Mouse (Mus musculus) bone marrow macrophage, adult 2 months (primary cell): Measurements from ENCODE around the gene Rcsd1. TPM values are rescaled to one million over a fixed set of nuclear protein-coding genes. Genes with fewer than 3 reads are reported as not detected.

Experiments
- H3K27ac ChIP-seq: 2 replicates; pipeline ENCODE4 v1.5.1; 2012; ENCODE audit warnings: low read depth, low read length; ENCODE audit not compliant: insufficient read depth
- H3K4me1 ChIP-seq: 2 replicates; pipeline ENCODE4 v1.6.1; 2012; ENCODE audit warnings: low read length; ENCODE audit not compliant: control insufficient read depth, insufficient read depth
- H3K4me3 ChIP-seq: 2 replicates; pipeline ENCODE4 v1.5.1; 2012; ENCODE audit warnings: mild to moderate bottlenecking, low read length, moderate library complexity; ENCODE audit not compliant: insufficient read depth
- CTCF ChIP-seq: IDR thresholded peaks from 2 replicates; pipeline ENCODE4 v1.5.1; 2012; ENCODE audit warnings: low read depth, mild to moderate bottlenecking, low read length, moderate library complexity
- POLR2A ChIP-seq: IDR thresholded peaks from 2 replicates; pipeline ENCODE4 v1.6.1; 2012; ENCODE audit warnings: mild to moderate bottlenecking, low read depth, low read length, borderline replicate concordance
- polyA plus RNA-seq: library from polyadenylated mRNA; stranded (reverse); fragments of >200 nt; gene quantifications from 2 replicates; pipeline ENCODE4 v1.2.4, GENCODE M21; 2012; ENCODE audit not compliant: missing spikeins, insufficient read depth, insufficient read length

Gene Rcsd1
- polyA plus RNA-seq, 1 experiment: 60.3 TPM

GRCm38 (mm10) chr1:165718543-165719105 is 9.1 kb upstream of the Rcsd1 start:
- H3K4me3 ChIP-seq: peak overlapping the region; percentile 31
- peaks cover 20% of the 10 kb centered on the region for H3K4me1 ChIP-seq
- peak overlapping the region; percentile 91 for H3K27ac ChIP-seq
- no peak for TF ChIP-seq POLR2A
- no peak for TF ChIP-seq CTCF

GRCm38 (mm10) chr1:165717711-165718542 is 8.4 kb upstream of the Rcsd1 start:
- peak overlapping the region; percentile 21 for H3K4me3 ChIP-seq
- peak overlapping the region; percentile 91 for H3K27ac ChIP-seq
- no peak for TF ChIP-seq CTCF
- no peak for TF ChIP-seq POLR2A
- peaks cover 20% of the 10 kb centered on the region for H3K4me1 ChIP-seq

GRCm38 (mm10) chr1:165716426-165716825 is 6.9 kb upstream of the Rcsd1 start:
- H3K4me1 ChIP-seq: peaks cover 20% of the 10 kb centered on the region
- TF ChIP-seq CTCF (no peak), POLR2A (no peak)
- H3K4me3 ChIP-seq: no peak overlapping the region
- H3K27ac ChIP-seq: no peak overlapping the region

- TF ChIP-seq POLR2A: no peak
These were observed 4.2 kb upstream of the Rcsd1 start for GRCm38 (mm10) chr1:165713798-165714197.

GRCm38 (mm10) chr1:165711914-165712313 is 2.4 kb upstream of the Rcsd1 start:
- Histone ChIP-seq H3K4me1 (peaks cover 6% of the 10 kb centered on the region), H3K27ac (no peak overlapping the region), H3K4me3 (no peak overlapping the region)
- no peak for TF ChIP-seq CTCF
- TF ChIP-seq POLR2A: no peak

More at GRCm38 (mm10) chr1:165713798-165714197, 4.2 kb upstream of the Rcsd1 start:
- Histone ChIP-seq H3K4me3 (no peak overlapping the region), H3K27ac (no peak overlapping the region), H3K4me1 (peaks cover 22% of the 10 kb centered on the region)

- no peak overlapping the region for H3K27ac ChIP-seq
- peaks cover 32% of the 10 kb centered on the region for H3K4me1 ChIP-seq
- TF ChIP-seq CTCF (no peak), POLR2A (no peak)
- H3K4me3 ChIP-seq: no peak overlapping the region
These were observed 724 bp downstream of the Rcsd1 start for GRCm38 (mm10) chr1:165708686-165709380.

GRCm38 (mm10) chr1:165707640-165708322 is 1.8 kb downstream of the Rcsd1 start:
- H3K27ac ChIP-seq: peak overlapping the region; percentile 70
- peaks cover 32% of the 10 kb centered on the region for H3K4me1 ChIP-seq
- TF ChIP-seq CTCF (no peak), POLR2A (no peak)
- H3K4me3 ChIP-seq: peak overlapping the region; percentile 72

GRCm38 (mm10) chr1:165707241-165707639 is 2.3 kb downstream of the Rcsd1 start:
- TF ChIP-seq CTCF (no peak), POLR2A (no peak)
- Histone ChIP-seq H3K4me3 (peak overlapping the region; percentile 72), H3K27ac (peak overlapping the region; percentile 70), H3K4me1 (peaks cover 32% of the 10 kb centered on the region)

GRCm38 (mm10) chr1:165706492-165706891 is 3.1 kb downstream of the Rcsd1 start:
- peaks cover 40% of the 10 kb centered on the region for H3K4me1 ChIP-seq

More at GRCm38 (mm10) chr1:165706492-165706891, 3.1 kb downstream of the Rcsd1 start:
- peak overlapping the region; percentile 72 for H3K4me3 ChIP-seq
- 0 out of 2 replicates have a peak overlapping the region, but pooled peaks have one; percentile 70 for H3K27ac ChIP-seq
- no peak for TF ChIP-seq POLR2A
